Comparison of ENCODE assay signal across 30 mouse cellular contexts in genomic region chr6:29269006-29269668, GRCm38 (mm10). TPM values are rescaled to one million over a fixed set of nuclear protein-coding genes. Genes with fewer than 3 reads are reported as not detected.
DNase-seq lines count a peak whose midpoint lies in the region; ATAC-seq and TF ChIP-seq lines count a peak whose summit lies in the region.
"Had no signal": no experiment of that assay in that cellular context is flagged by ENCODE, and none has a peak within 500 bp of the region (broad histone marks: within the 10 kb centered on the region; RNA-seq: fewer than 3 reads in every experiment).

No protein-coding gene starts in this region.

- 38% methylated on average over 6 of the region's 6 CpGs for WGBS in liver, adult 2 months
- WGBS in liver, embryonic 12.5 days (ENCODE audit: insufficient replicate concordance) = 60% methylated on average over 6 of the region's 6 CpGs
- WGBS in lung, postnatal 0 days = 34% methylated on average over 6 of the region's 6 CpGs
- 38% methylated on average over 6 of the region's 6 CpGs for WGBS in lung, adult 2 months

- no peak for TF ChIP-seq CTCF in liver, adult 2 months (IDR thresholded peaks at IDR 0.05; ENCODE audit: low read depth, low read length)
- TF ChIP-seq CTCF in lung, postnatal 0 days (IDR thresholded peaks at IDR 0.05) = no peak
- TF ChIP-seq CTCF in lung, adult 2 months (IDR thresholded peaks at IDR 0.05; ENCODE audit: insufficient read depth, low read length) = no peak

- H3K27me3 ChIP-seq in liver, adult 2 months (ENCODE audit: control insufficient read depth, insufficient read depth, low read length) = no peaks in the 10 kb centered on the region
- H3K27me3 ChIP-seq in liver, embryonic 12.5 days (replicated peaks) = peaks cover 17% of the 10 kb centered on the region; the same call in 1 of the 2 replicates
- H3K27me3 ChIP-seq in lung, postnatal 0 days (replicated peaks; ENCODE audit: insufficient read depth, low read length) = no peaks in the 10 kb centered on the region
- H3K27me3 ChIP-seq: embryonic facial prominence, embryonic 12.5 days; embryonic facial prominence, embryonic 15.5 days; hindbrain, embryonic 12.5 days; hindbrain, embryonic 15.5 days; Patski had no signal

- H3K9ac ChIP-seq in liver, adult 2 months (ENCODE audit: low read depth, low read length) = no peak overlapping the region
- H3K9ac ChIP-seq in liver, embryonic 12.5 days = no peak overlapping the region
- no peak overlapping the region for H3K9ac ChIP-seq in lung, postnatal 0 days (replicated peaks; ENCODE audit: low read depth)
- H3K9ac ChIP-seq: embryonic facial prominence, embryonic 12.5 days; embryonic facial prominence, embryonic 15.5 days; forebrain, postnatal 0 days; hindbrain, embryonic 12.5 days; hindbrain, embryonic 15.5 days had no signal

- no peaks in the 10 kb centered on the region for H3K36me3 ChIP-seq in liver, adult 2 months (ENCODE audit: control insufficient read depth, insufficient read depth, low read length)
- peaks cover under 1% of the 10 kb centered on the region; the same call in 1 of the 2 replicates for H3K36me3 ChIP-seq in liver, embryonic 12.5 days
- no peaks in the 10 kb centered on the region for H3K36me3 ChIP-seq in lung, postnatal 0 days (ENCODE audit: insufficient read depth, low read length)
- H3K36me3 ChIP-seq: embryonic facial prominence, embryonic 12.5 days; embryonic facial prominence, embryonic 15.5 days; hindbrain, embryonic 12.5 days; hindbrain, embryonic 15.5 days had no signal

- H3K27ac ChIP-seq in liver, adult 2 months (replicated peaks; ENCODE audit: insufficient read depth, low read depth, low read length) = no peak overlapping the region
- no peak overlapping the region for H3K27ac ChIP-seq in liver, embryonic 12.5 days
- 0 out of 2 replicates have a peak overlapping the region, but pooled peaks have one; percentile 26 for H3K27ac ChIP-seq in lung, postnatal 0 days (ENCODE audit: low read length)
- H3K27ac ChIP-seq: embryonic facial prominence, embryonic 12.5 days; embryonic facial prominence, embryonic 15.5 days; gastrocnemius, adult 2 months; hindbrain, embryonic 12.5 days; hindbrain, embryonic 15.5 days had no signal

- TF ChIP-seq EP300 in lung, postnatal 0 days (IDR thresholded peaks at IDR 0.05) = peak; percentile 93

- no peaks in the 10 kb centered on the region for H3K79me2 ChIP-seq in liver, adult 2 months (ENCODE audit: control insufficient read depth, insufficient read depth, low read length)

- ATAC-seq in liver, embryonic 12.5 days = no peak
- ATAC-seq in lung, postnatal 0 days = peak; percentile 16; the same call in 1 of the 2 replicates
- ATAC-seq: forebrain, embryonic 14.5 days; forebrain, postnatal 0 days; Patski had no signal

- H3K4me3 ChIP-seq in liver, adult 2 months (ENCODE audit: insufficient read depth, low read depth, low read length) = no peak overlapping the region
- no peak overlapping the region for H3K4me3 ChIP-seq in liver, embryonic 12.5 days
- H3K4me3 ChIP-seq in lung, postnatal 0 days (ENCODE audit: low read depth, low read length) = no peak overlapping the region
- H3K4me3 ChIP-seq in lung, adult 2 months (replicated peaks; ENCODE audit: extremely low read depth, low read depth, low read length) = no peak overlapping the region
- H3K4me3 ChIP-seq: embryonic facial prominence, embryonic 12.5 days; embryonic facial prominence, embryonic 15.5 days; gastrocnemius, adult 2 months; hindbrain, embryonic 12.5 days; hindbrain, embryonic 15.5 days had no signal

- no peaks in the 10 kb centered on the region for H3K9me3 ChIP-seq in liver, embryonic 12.5 days (replicated peaks)
- no peaks in the 10 kb centered on the region for H3K9me3 ChIP-seq in lung, postnatal 0 days (ENCODE audit: low read length)
- H3K9me3 ChIP-seq: embryonic facial prominence, embryonic 12.5 days; embryonic facial prominence, embryonic 15.5 days; hindbrain, embryonic 12.5 days; hindbrain, embryonic 15.5 days had no signal

- H3K4me1 ChIP-seq in liver, adult 2 months (ENCODE audit: control insufficient read depth, insufficient read depth, low read length) = peaks cover 14% of the 10 kb centered on the region
- H3K4me1 ChIP-seq in liver, embryonic 12.5 days = peaks cover 20% of the 10 kb centered on the region
- peaks cover 7% of the 10 kb centered on the region; the same call in 1 of the 2 replicates for H3K4me1 ChIP-seq in lung, postnatal 0 days (ENCODE audit: insufficient read depth, low read depth, low read length)
- peaks cover 3% of the 10 kb centered on the region for H3K4me1 ChIP-seq in lung, adult 2 months (ENCODE audit: control insufficient read depth, insufficient read depth, low read length)

- peak; percentile 23 for DNase-seq in liver, adult 2 months (ENCODE audit: extremely low read depth, low read depth, low spot score)
- DNase-seq in lung, postnatal 0 days (ENCODE audit: low spot score) = peak; percentile 75
- no peak for DNase-seq in lung, adult 2 months
- peak; percentile 64 for DNase-seq in lung, postnatal 36 days
- no peak for DNase-seq in urinary bladder, postnatal 14 days (ENCODE audit: low spot score)
- DNase-seq: adrenal gland, postnatal 10 days; adrenal gland, postnatal 36 days; cerebellum, adult 11 months; cerebellum, adult 2 months; cerebellum, adult 9-11 months; cerebellum, postnatal 25 days; forebrain, postnatal 0 days; gastrocnemius, adult 2 months; gastrocnemius, postnatal 14 days had no signal

- no peak for TF ChIP-seq POLR2A in liver, adult 2 months (IDR thresholded peaks at IDR 0.05; ENCODE audit: extremely low read depth, insufficient read depth, low read length)
- no peak for TF ChIP-seq POLR2A in lung, adult 2 months (IDR thresholded peaks at IDR 0.05; ENCODE audit: borderline replicate concordance, extremely low read depth, low read depth, low read length)

- no peak overlapping the region for H3K4me2 ChIP-seq in liver, embryonic 12.5 days
- no peak overlapping the region for H3K4me2 ChIP-seq in lung, postnatal 0 days (replicated peaks; ENCODE audit: low read depth, low read length)
- H3K4me2 ChIP-seq: embryonic facial prominence, embryonic 12.5 days; embryonic facial prominence, embryonic 15.5 days; heart, embryonic 11.5 days; hindbrain, embryonic 12.5 days; hindbrain, embryonic 15.5 days had no signal

RNA-seq across cellular contexts. Expression of gene Hilpda, which starts 3.2 kb away (rescaled TPM):
- 2.5 and 3.3 TPM in 2 replicates for total RNA-seq in liver, adult 2 months (2014; rRNA removed)
- 4.0 and 5.8 TPM in 2 replicates for polyA plus RNA-seq in liver, adult 2 months (2012; rRNA removed)
- polyA plus RNA-seq in liver, embryonic 12.5 days (2016; fragmentation: Nextera tagmentation; extraction: Ambion mirVana) = 19.1 and 20.0 TPM in 2 replicates
- 126 and 150 TPM in 2 replicates for polyA plus RNA-seq in lung, postnatal 0 days (2015; fragmentation: Nextera tagmentation; extraction: Ambion mirVana)
- polyA plus RNA-seq in lung, adult 2 months (2012; rRNA removed) = 154 and 155 TPM in 2 replicates

RNA-seq across cellular contexts. Expression of gene Fam71f2, which starts 10.3 kb away (rescaled TPM):
- not detected in 2 replicates for total RNA-seq in liver, adult 2 months (2014; rRNA removed)
- 0.24 TPM in 1 of 2 replicates, not detected in the other for polyA plus RNA-seq in liver, adult 2 months (2012; rRNA removed)
- polyA plus RNA-seq in liver, embryonic 12.5 days (2016; fragmentation: Nextera tagmentation; extraction: Ambion mirVana) = 0.20 and 0.31 TPM in 2 replicates
- 0.79 and 1.2 TPM in 2 replicates for polyA plus RNA-seq in lung, postnatal 0 days (2015; fragmentation: Nextera tagmentation; extraction: Ambion mirVana)
- 5.3 and 5.6 TPM in 2 replicates for polyA plus RNA-seq in lung, adult 2 months (2012; rRNA removed)
- total RNA-seq: adrenal gland, adult 18-20 months; adrenal gland, postnatal 36 days; common myeloid progenitor, adult 5-6 weeks; heart, postnatal 25 days; hematopoietic stem cell, adult 5-6 weeks had no signal

RNA-seq across cellular contexts. Expression of gene Fam71f1, which starts 49.8 kb away (rescaled TPM):
- total RNA-seq in liver, adult 2 months (2014; rRNA removed) = not detected in 2 replicates
- not detected in 2 replicates for polyA plus RNA-seq in liver, adult 2 months (2012; rRNA removed)
- polyA plus RNA-seq in liver, embryonic 12.5 days (2016; fragmentation: Nextera tagmentation; extraction: Ambion mirVana) = not detected in 2 replicates
- not detected in 2 replicates for polyA plus RNA-seq in lung, postnatal 0 days (2015; fragmentation: Nextera tagmentation; extraction: Ambion mirVana)
- 0.08 TPM in 1 of 2 replicates, not detected in the other for polyA plus RNA-seq in lung, adult 2 months (2012; rRNA removed)
- total RNA-seq: adrenal gland, adult 18-20 months; adrenal gland, postnatal 10 days; adrenal gland, postnatal 36 days; common myeloid progenitor, adult 5-6 weeks; forebrain, postnatal 0 days; gastrocnemius, adult 2 months; gastrocnemius, postnatal 14 days; gastrocnemius, postnatal 4 days; heart, adult 8-10 months; heart, postnatal 25 days; hematopoietic stem cell, adult 5-6 weeks had no signal
- polyA plus RNA-seq: cerebellum, adult 2 months; embryonic facial prominence, embryonic 15.5 days; forebrain, embryonic 11.5 days; forebrain, embryonic 14.5 days; forebrain, postnatal 0 days; frontal cortex, adult 2 months; hindbrain, embryonic 12.5 days; hindbrain, embryonic 15.5 days had no signal

RNA-seq across cellular contexts. Expression of gene Impdh1, which starts 53.0 kb away (rescaled TPM):
- 1.1 and 2.6 TPM in 2 replicates for total RNA-seq in liver, adult 2 months (2014; rRNA removed)
- 3.4 and 5.2 TPM in 2 replicates for polyA plus RNA-seq in liver, adult 2 months (2012; rRNA removed)
- polyA plus RNA-seq in liver, embryonic 12.5 days (2016; fragmentation: Nextera tagmentation; extraction: Ambion mirVana) = 13.7 and 14.3 TPM in 2 replicates
- 93.8 and 106 TPM in 2 replicates for polyA plus RNA-seq in lung, postnatal 0 days (2015; fragmentation: Nextera tagmentation; extraction: Ambion mirVana)
- 214 and 217 TPM in 2 replicates for polyA plus RNA-seq in lung, adult 2 months (2012; rRNA removed)

Comparison
In these comparisons a context has a peak if more than half of its experiments do, and no peak if none do; other contexts are left out.
1. DNase-seq: peak in liver, adult 2 months (single experiment), lung, postnatal 0 days (single experiment) and lung, postnatal 36 days (single experiment); none in lung, adult 2 months (single experiment) and urinary bladder, postnatal 14 days (single experiment).